Comparison of ENCODE assay signal across 9 mouse cellular contexts in the genomic region with DNA sequence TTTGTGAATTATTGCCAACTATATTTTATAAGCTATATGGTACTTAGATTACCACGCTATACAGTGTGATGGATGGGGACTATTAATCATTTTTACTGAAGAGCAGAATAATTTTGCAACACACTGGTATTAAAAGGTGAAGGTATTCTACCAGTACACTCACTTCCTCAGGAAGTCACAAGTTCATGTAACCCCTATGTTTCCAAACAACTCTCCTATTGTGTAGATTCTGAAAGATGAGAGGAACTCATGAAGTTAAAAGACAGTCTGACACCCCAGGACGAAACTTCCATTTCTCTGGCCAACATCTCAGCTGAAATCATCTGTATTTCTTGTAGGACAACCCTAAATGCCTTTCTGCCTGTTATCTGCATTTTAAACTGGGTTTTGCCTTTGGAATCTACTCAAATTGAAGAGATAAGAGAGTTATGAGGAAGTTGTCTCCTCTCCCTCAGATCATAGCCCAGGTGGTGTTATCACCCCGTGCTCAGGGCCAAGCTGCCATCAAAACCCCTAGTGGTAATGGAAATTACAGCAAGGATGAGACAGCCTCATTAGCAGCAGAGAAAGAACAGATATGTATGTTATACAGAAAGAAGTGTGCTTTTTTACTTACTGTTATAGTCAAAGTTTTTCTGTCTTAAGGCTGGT.
DNase-seq lines count a peak whose midpoint lies in the region; ATAC-seq lines count a peak whose summit lies in the region.
"Had no signal": no experiment of that assay in that cellular context is flagged by ENCODE, and none has a peak within 500 bp of the region (broad histone marks: within the 10 kb centered on the region; RNA-seq: fewer than 3 reads in every experiment).

No protein-coding gene starts in this region.

- H3K4me2 ChIP-seq in midbrain, embryonic 11.5 days = no peak overlapping the region
- H3K4me2 ChIP-seq in midbrain, embryonic 16.5 days (ENCODE audit: low read length) = no peak overlapping the region

- ATAC-seq in midbrain, embryonic 11.5 days (ENCODE audit: low FRiP score) = no peak
- no peak for ATAC-seq in midbrain, embryonic 16.5 days
- peak; percentile 86 for ATAC-seq in inflammation-experienced regulatory T-cells, adult 6 months

- H3K36me3 ChIP-seq in midbrain, embryonic 11.5 days (ENCODE audit: control insufficient read depth, insufficient read depth, low read length) = no peaks in the 10 kb centered on the region
- no peaks in the 10 kb centered on the region for H3K36me3 ChIP-seq in midbrain, embryonic 16.5 days (ENCODE audit: control insufficient read depth, insufficient read depth, low read length)
- H3K36me3 ChIP-seq: limb, embryonic 10.5 days had no signal

- no peaks in the 10 kb centered on the region for H3K9me3 ChIP-seq in midbrain, embryonic 11.5 days (ENCODE audit: control insufficient read depth, low read length)
- no peaks in the 10 kb centered on the region for H3K9me3 ChIP-seq in midbrain, embryonic 16.5 days (replicated peaks; ENCODE audit: control insufficient read depth, low read length, poor library complexity, severe bottlenecking)
- H3K9me3 ChIP-seq: limb, embryonic 10.5 days had no signal

- no peaks in the 10 kb centered on the region for H3K27me3 ChIP-seq in midbrain, embryonic 11.5 days (ENCODE audit: control insufficient read depth, insufficient read depth, low read length)
- no peaks in the 10 kb centered on the region for H3K27me3 ChIP-seq in midbrain, embryonic 16.5 days (ENCODE audit: control insufficient read depth, insufficient read depth, low read depth, low read length)

- H3K27ac ChIP-seq in midbrain, embryonic 11.5 days (ENCODE audit: low read depth, low read length) = no peak overlapping the region
- H3K27ac ChIP-seq in midbrain, embryonic 16.5 days (ENCODE audit: low read length) = no peak overlapping the region
- H3K27ac ChIP-seq: limb, embryonic 10.5 days had no signal

- no peaks in the 10 kb centered on the region for H3K4me1 ChIP-seq in midbrain, embryonic 11.5 days (ENCODE audit: control insufficient read depth, insufficient read depth, low read length)
- 0 out of 2 replicates have a peak, but pooled peaks cover 4% of the 10 kb centered on the region for H3K4me1 ChIP-seq in midbrain, embryonic 16.5 days (ENCODE audit: control insufficient read depth, insufficient read depth, low read length)
- H3K4me1 ChIP-seq: limb, embryonic 10.5 days had no signal

- intact Hi-C loops in left cerebral cortex, postnatal 14 days (cut with DNase I) = no loop called here

- WGBS in midbrain, embryonic 11.5 days = 83% methylated on average over 3 of the region's 3 CpGs
- 81% methylated on average over 3 of the region's 3 CpGs for WGBS in midbrain, embryonic 16.5 days

- no peak overlapping the region for H3K4me3 ChIP-seq in midbrain, embryonic 11.5 days (ENCODE audit: low read depth, low read length)
- H3K4me3 ChIP-seq in midbrain, embryonic 16.5 days (ENCODE audit: low read depth, low read length) = no peak overlapping the region
- H3K4me3 ChIP-seq: limb, embryonic 10.5 days had no signal

- no peak overlapping the region for H3K9ac ChIP-seq in midbrain, embryonic 11.5 days (ENCODE audit: low read length)
- H3K9ac ChIP-seq in midbrain, embryonic 16.5 days (ENCODE audit: low read depth, low read length) = no peak overlapping the region

- peak; percentile 26 for DNase-seq in midbrain, embryonic 11.5 days (ENCODE audit: low spot score, missing footprints)
- DNase-seq in MEL-GATA-1-ER (ENCODE audit: extremely low read depth, low read depth) = peak; percentile 77
- DNase-seq in thymus, postnatal 36 days = peak; percentile 7 to 10
- DNase-seq in kidney, postnatal 10 days = no peak
- DNase-seq in left cerebral cortex, postnatal 14 days (ENCODE audit: low spot score in 2 of 2) = no peak
- DNase-seq: lung, postnatal 10 days had no signal

Comparison
In these comparisons a context has a peak if more than half of its experiments do, and no peak if none do; other contexts are left out.
1. DNase-seq: peak in midbrain, embryonic 11.5 days (single experiment), MEL-GATA-1-ER (single experiment) and thymus, postnatal 36 days (2 of 2); none in kidney, postnatal 10 days (single experiment) and left cerebral cortex, postnatal 14 days (0 of 2).